Mouse (Mus musculus) testis, postnatal 14 days (tissue): ENCODE results near the gene Shc3.

Source experiments
- DNase-seq: peaks from one replicate; pipeline ENCODE4 v3.0.0; 2021; ENCODE audit warnings: low spot score

Shc3 gene

GRCm38 (mm10) chr13:51568501-51568901, 718 bp downstream of the Shc3 start:
- DNase-seq = no peak

GRCm38 (mm10) chr13:51567411-51567851, 1.8 kb downstream of the Shc3 start:
- DNase-seq = peak; percentile 19

- no peak for DNase-seq
Observed at GRCm38 (mm10) chr13:51567078-51567395, 2.2 kb downstream of the Shc3 start.

- DNase-seq = no peak
Observed at GRCm38 (mm10) chr13:51566371-51567077, 2.7 kb downstream of the Shc3 start.

GRCm38 (mm10) chr13:51564741-51565140, 4.5 kb downstream of the Shc3 start:
- DNase-seq = no peak

GRCm38 (mm10) chr13:51553343-51553742, 15.9 kb downstream of the Shc3 start:
- DNase-seq = no peak

GRCm38 (mm10) chr13:51552233-51552632, 17.0 kb downstream of the Shc3 start:
- DNase-seq = no peak

GRCm38 (mm10) chr13:51551824-51552223, 17.4 kb downstream of the Shc3 start:
- no peak for DNase-seq

GRCm38 (mm10) chr13:51539816-51540215, 29.4 kb downstream of the Shc3 start:
- DNase-seq = no peak

GRCm38 (mm10) chr13:51535326-51535725, 33.9 kb downstream of the Shc3 start:
- no peak for DNase-seq

- no peak for DNase-seq
Observed at GRCm38 (mm10) chr13:51526480-51526879, 42.7 kb downstream of the Shc3 start.

GRCm38 (mm10) chr13:51524316-51524715, 44.9 kb downstream of the Shc3 start:
- no peak for DNase-seq

GRCm38 (mm10) chr13:51523311-51523710, 45.9 kb downstream of the Shc3 start:
- no peak for DNase-seq

- no peak for DNase-seq
Observed at GRCm38 (mm10) chr13:51518880-51519279, 50.3 kb downstream of the Shc3 start.

GRCm38 (mm10) chr13:51517943-51518342, 51.3 kb downstream of the Shc3 start:
- DNase-seq = no peak

GRCm38 (mm10) chr13:51508836-51509235, 60.4 kb downstream of the Shc3 start:
- DNase-seq = no peak

GRCm38 (mm10) chr13:51505711-51506110, 63.5 kb downstream of the Shc3 start:
- no peak for DNase-seq

- DNase-seq = no peak
Observed at GRCm38 (mm10) chr13:51499769-51500168, 69.5 kb downstream of the Shc3 start.

- DNase-seq = no peak
Observed at GRCm38 (mm10) chr13:51493676-51494075, 75.5 kb downstream of the Shc3 start.

GRCm38 (mm10) chr13:51491649-51492435, 77.4 kb downstream of the Shc3 start:
- no peak for DNase-seq

GRCm38 (mm10) chr13:51490195-51490594, 79.0 kb downstream of the Shc3 start:
- no peak for DNase-seq

GRCm38 (mm10) chr13:51488945-51489344, 80.3 kb downstream of the Shc3 start:
- no peak for DNase-seq

GRCm38 (mm10) chr13:51485291-51485690, 83.9 kb downstream of the Shc3 start:
- no peak for DNase-seq

- no peak for DNase-seq
Observed at GRCm38 (mm10) chr13:51482786-51483185, 86.4 kb downstream of the Shc3 start.
